Mouse (Mus musculus): Measurements from ENCODE around the gene Ids. TPM values are rescaled to one million over a fixed set of nuclear protein-coding genes. Genes with fewer than 3 reads are reported as not detected.

The Ids gene
- polyA plus RNA-seq, 2 experiments, result 4.9 to 22.5 TPM

DNA sequence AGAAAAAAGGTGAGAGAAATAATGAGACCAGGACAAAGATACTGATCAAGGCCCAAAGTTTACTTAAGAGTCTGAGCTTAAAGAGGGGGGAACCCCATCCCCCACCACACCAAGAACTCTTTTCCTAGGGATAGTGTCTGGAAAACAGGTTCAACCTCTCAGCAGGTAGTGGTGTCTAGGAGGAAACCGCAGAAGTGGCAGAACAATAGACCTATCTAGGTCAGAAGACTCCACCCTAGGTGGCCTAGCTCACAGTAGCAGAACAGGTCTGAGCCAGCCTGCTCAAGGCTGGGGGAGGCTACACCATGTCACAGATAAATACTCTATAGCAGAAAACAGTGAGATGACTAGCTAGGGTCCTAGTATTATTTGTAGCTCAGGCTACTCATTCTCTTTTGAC is 37.2 kb downstream of the Ids start:
- DNase-seq (ENCODE audit: low spot score), result no peak
- Histone ChIP-seq H3K4me3 (replicated peaks; ENCODE audit: low read length) (no peak overlapping the region), H3K27ac (replicated peaks; ENCODE audit: low read depth, low read length) (no peak overlapping the region), H3K4me2 (replicated peaks; ENCODE audit: low read depth, low read length, severe bottlenecking) (no peak overlapping the region), H3K4me1 (ENCODE audit: control insufficient read depth, insufficient read depth, low read length) (no peaks in the 10 kb centered on the region), H3K36me3 (ENCODE audit: control insufficient read depth, insufficient read depth, low read length) (no peaks in the 10 kb centered on the region), H3K27me3 (ENCODE audit: control insufficient read depth, insufficient read depth, low read length) (no peaks in the 10 kb centered on the region), H3K9me3 (ENCODE audit: control insufficient read depth, low read length) (no peaks in the 10 kb centered on the region), H3K9ac (ENCODE audit: low read depth, low read length, severe bottlenecking) (no peak overlapping the region)
- ATAC-seq (ENCODE audit: low FRiP score, low read depth), result no peak
- no peak for TF ChIP-seq POLR2A (IDR thresholded peaks at IDR 0.05; ENCODE audit: borderline replicate concordance, extremely low read depth, insufficient read depth, insufficient read length)
- WGBS, result 71% methylated on average over 1 of the region's 1 CpGs

DNA sequence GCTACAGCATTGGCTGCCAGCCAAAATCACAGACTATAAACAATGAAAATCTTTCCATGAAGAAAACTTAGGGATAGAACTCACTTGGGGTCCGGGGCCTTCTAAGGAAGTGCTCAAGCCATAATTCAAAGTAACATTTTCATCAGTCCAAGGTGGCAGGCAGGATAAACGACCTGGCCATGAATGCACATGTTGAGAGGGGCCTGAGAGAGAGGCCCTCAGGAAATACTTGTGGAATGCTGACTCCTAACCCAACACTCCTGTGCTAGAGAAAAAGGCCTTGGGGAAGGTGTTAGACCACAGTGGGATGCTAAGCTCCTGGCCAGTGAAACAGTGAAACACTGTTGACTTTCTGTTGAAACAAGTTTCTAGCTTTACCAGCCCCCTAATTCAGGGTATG is 45.6 kb downstream of the Ids start:
- Histone ChIP-seq H3K27ac (replicated peaks; ENCODE audit: low read depth, low read length) (no peak overlapping the region), H3K4me2 (replicated peaks; ENCODE audit: low read depth, low read length, severe bottlenecking) (no peak overlapping the region), H3K9ac (ENCODE audit: low read depth, low read length, severe bottlenecking) (no peak overlapping the region), H3K9me3 (ENCODE audit: control insufficient read depth, low read length) (no peaks in the 10 kb centered on the region), H3K27me3 (ENCODE audit: control insufficient read depth, insufficient read depth, low read length) (no peaks in the 10 kb centered on the region), H3K4me1 (ENCODE audit: control insufficient read depth, insufficient read depth, low read length) (no peaks in the 10 kb centered on the region), H3K4me3 (replicated peaks; ENCODE audit: low read length) (no peak overlapping the region), H3K36me3 (ENCODE audit: control insufficient read depth, insufficient read depth, low read length) (no peaks in the 10 kb centered on the region)
- TF ChIP-seq POLR2A (IDR thresholded peaks at IDR 0.05; ENCODE audit: borderline replicate concordance, extremely low read depth, insufficient read depth, insufficient read length), result no peak
- peak; percentile 50 for ATAC-seq (ENCODE audit: low FRiP score, low read depth)
- WGBS, result 21% methylated on average over 2 of the region's 2 CpGs
- DNase-seq (ENCODE audit: low spot score), result peak; percentile 55

DNA sequence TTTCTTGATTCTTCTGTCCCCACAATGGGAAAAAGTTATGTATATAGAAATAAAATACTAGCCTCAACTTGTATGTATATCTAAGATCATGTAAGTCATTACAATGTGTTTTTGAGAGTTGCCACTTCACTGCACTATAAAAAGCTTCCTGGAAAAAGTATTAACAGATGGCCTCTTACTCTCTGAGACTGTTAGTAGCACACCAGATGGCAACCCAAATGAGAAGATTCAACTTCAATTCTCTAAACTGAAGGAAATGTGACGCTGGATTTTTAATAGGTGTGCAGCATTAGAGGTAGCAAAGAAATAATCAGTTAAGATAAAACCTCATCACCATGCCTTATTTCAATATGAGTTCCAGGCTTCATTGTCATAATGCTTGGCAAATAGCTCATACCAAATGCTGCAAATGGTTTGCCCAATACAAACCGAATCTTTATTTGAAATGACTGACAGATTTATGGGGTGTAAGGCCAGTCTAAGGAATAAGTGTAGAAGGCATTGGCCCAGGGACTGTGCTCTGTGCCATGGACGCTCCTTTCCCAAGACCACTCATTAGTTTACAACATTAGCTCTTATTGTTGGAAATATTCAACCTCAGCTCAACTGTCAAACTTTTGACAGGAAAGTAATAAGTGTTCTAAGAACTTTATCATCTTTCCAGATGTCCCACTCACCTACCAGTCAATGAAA is 49.8 kb downstream of the Ids start:
- no peak for ATAC-seq (ENCODE audit: low FRiP score, low read depth)
- H3K36me3 ChIP-seq (ENCODE audit: control insufficient read depth, insufficient read depth, low read length), result no peaks in the 10 kb centered on the region
- no peak overlapping the region for H3K9ac ChIP-seq (ENCODE audit: low read depth, low read length, severe bottlenecking)
- no peak overlapping the region for H3K4me2 ChIP-seq (replicated peaks; ENCODE audit: low read depth, low read length, severe bottlenecking)
- TF ChIP-seq POLR2A (IDR thresholded peaks at IDR 0.05; ENCODE audit: borderline replicate concordance, extremely low read depth, insufficient read depth, insufficient read length), result no peak
- H3K4me3 ChIP-seq (replicated peaks; ENCODE audit: low read length), result no peak overlapping the region
- no peaks in the 10 kb centered on the region for H3K27me3 ChIP-seq (ENCODE audit: control insufficient read depth, insufficient read depth, low read length)
- 47% methylated on average over 3 of the region's 3 CpGs for WGBS
- H3K4me1 ChIP-seq (ENCODE audit: control insufficient read depth, insufficient read depth, low read length), result no peaks in the 10 kb centered on the region
- H3K27ac ChIP-seq (replicated peaks; ENCODE audit: low read depth, low read length), result no peak overlapping the region
- DNase-seq (ENCODE audit: low spot score), result peak; percentile 10
- H3K9me3 ChIP-seq (ENCODE audit: control insufficient read depth, low read length), result no peaks in the 10 kb centered on the region

Other genes starting within 250 kb of the Ids start
- gene 1110012L19Rik, start 20.8 kb upstream of the Ids start, polyA plus RNA-seq (2012; rRNA removed), result 13.5 and 18.9 TPM in 2 replicates
- 26.9 and 31.0 TPM in 2 replicates for gene 1110012L19Rik, start 20.8 kb upstream of the Ids start, polyA plus RNA-seq (2014; fragmentation: Nextera tagmentation; extraction: Ambion mirVana)
- 39.8 and 49.3 TPM in 2 replicates for gene Tmem185a, start 112.1 kb upstream of the Ids start, polyA plus RNA-seq (2012; rRNA removed)
- 46.7 and 49.8 TPM in 2 replicates for gene Tmem185a, start 112.1 kb upstream of the Ids start, polyA plus RNA-seq (2014; fragmentation: Nextera tagmentation; extraction: Ambion mirVana)

Data from limb, embryonic 14.5 days (tissue).